Mouse (Mus musculus) layer of hippocampus, postnatal 10 days (tissue): Measurements from ENCODE around the gene Gjb4. TPM values are rescaled to one million over a fixed set of nuclear protein-coding genes. Genes with fewer than 3 reads are reported as not detected.

ENCODE experiments used
- DNase-seq, 2 experiments: peaks; one replicate each; pipeline ENCODE4 v3.0.0; 2021; ENCODE audit warnings: low spot score in 2 of 2
- total RNA-seq, 2 experiments: library from RNA; stranded (reverse); gene quantifications; 2 replicates each; pipeline ENCODE4 v1.2.3; 2021

Gene Gjb4
- total RNA-seq, 2 experiments from 2014 or later = not detected

DNA sequence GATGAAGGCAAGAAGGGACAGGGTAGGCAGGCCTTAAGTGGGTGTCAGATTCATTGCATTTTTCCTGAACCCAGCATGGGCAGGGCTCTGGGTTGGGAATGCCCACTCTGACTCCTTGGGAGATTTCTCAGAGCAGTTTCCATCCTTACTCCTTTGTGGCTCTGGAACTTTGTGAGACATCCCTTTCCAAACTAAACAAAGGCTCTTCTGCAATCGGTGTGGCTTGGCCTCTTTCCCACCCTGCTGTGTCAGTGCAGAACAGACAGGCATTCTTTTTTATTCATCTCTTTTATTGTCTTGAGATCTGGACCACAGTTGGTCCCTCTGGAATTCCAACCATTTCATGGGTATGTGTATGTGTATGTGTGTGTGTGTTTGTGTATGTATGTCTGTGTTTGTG lies 1.3 kb downstream of the Gjb4 start:
- no peak for DNase-seq

GRCm38 (mm10) chr4:127349560-127350300 lies 4.2 kb downstream of the Gjb4 start:
- no peak for DNase-seq

DNA sequence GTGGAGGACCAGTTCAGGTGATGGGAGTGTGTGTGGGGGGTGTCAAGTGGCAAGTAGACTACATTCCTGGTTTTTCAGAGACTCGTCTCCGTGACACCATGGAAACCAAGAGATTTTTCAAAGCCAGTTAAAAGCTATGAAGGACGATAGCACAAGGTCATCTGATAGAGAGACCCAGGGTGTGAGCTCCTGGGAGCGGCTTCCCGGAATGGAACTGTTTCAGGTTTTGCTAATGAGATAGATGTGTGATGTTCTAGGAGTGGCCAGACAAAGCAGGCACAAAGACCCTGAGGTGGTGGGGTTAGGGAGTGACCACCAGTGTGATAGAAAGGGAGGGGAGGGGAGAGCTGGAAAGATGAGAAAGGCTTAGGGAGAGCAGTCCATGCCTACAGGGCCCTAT lies 8.9 kb downstream of the Gjb4 start:
- no peak for DNase-seq

- DNase-seq = no peak
Observed at GRCm38 (mm10) chr4:127341372-127341771, 12.5 kb downstream of the Gjb4 start.

DNA sequence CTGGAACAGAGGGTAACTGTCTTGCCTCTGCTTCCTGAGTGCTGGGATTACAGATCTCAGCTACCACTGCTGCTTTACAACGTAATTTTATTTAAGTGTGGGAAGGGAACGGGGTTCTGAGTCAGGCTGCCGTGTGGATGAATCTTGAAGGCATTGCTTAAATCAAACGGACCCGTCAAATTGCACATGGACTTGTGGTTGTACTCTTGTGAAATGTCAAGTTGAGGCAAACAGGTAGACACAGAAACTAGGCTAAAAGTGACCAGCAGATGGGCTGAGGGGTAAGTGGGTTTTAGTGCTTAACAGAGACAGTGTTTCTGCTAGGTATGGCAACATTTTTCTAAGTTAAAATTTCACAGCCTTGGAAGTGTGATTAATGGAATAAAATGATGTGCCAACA lies 16.2 kb downstream of the Gjb4 start:
- no peak for DNase-seq

- DNase-seq = no peak
Observed at GRCm38 (mm10) chr4:127334870-127335504, 18.9 kb downstream of the Gjb4 start.

DNA sequence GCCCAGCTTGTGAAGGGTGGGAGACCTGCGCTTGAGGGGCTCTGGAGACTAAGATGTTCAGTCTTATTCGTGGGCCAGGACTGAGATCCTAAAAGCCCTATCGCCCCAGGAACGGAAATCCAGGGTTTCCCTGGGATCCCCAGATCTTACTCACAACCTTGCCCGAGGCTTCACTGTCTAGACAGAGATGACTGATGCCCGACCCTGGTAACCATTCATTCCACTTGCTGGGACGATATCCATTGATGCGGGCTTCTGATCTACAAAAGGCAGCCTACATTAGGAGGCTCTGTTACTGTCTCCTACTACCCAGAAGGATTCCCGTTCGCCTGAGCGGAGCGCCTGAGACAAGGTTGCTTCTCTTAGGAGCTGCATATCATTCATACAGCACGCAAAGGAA lies 22.7 kb downstream of the Gjb4 start:
- no peak for DNase-seq

DNA sequence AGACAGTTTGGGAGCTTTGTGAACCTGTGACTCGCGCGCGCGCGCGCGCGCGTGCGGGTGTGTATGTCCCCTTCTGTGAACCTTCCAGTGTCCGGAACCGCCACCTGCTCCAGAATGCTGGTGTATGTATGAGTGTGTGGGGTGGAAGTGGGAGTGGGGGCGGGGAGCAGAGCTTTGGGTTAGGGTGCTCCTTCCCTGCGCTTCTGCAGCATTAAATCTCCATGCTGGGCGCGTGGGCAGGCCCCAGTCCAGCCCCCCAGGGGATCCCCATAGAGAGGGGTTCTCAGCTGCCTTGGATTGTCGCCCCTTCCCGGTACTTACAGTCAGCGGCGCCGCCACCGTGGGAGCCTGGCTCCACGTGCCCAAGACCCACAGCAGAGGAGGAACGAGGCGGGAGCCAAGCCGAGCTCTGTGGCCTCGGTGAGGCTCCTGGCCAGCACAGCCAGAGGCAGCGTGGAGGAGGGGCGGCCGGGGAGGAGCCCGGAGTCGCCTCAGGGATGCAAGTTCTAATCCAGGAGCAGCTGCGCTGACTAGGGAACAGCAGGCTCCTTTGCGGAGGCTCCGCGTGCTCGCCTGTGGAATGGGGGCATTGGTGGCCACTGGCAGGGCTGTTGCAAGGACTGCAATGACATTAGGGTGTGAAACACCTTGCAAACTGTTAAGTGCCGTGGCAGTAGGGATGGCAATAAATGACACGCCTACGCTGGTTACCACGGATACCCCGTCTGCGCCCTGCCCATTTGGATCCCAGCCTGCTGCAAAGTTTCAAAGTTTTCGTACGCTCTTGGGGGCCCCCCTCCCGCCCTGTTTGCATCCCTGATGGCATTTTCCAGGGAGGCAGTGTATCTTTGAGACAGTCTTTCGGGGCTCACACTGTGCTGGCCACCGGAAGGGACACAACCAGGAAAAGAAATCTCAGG lies 23.4 kb downstream of the Gjb4 start, which contains the start of gene Gjb3:
TSS of gene Gjb3 (minus strand) at position 664 of the 920 bp plus-strand sequence.
- DNase-seq = peak in 1 of 2 experiments; percentile 41

DNA sequence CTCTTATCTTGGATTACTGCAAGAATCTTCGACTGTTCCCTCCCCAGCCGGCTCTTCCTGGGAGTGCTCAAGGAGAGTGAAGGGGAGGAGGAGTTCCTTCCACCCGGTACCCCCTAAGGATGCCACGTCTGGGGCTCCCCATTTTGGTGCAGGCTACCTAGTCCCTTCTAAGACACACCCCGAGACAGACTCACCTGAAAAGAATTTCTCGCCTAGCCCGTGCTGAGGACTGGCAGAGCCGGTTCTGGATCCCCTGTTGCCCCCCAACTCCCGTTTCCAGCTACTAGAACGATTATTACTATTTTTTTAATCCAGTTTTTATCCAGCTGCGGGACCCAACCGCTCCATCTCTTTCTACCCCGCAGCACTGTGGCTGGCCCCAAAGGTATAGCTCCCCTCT lies 24.1 kb downstream of the Gjb4 start:
- DNase-seq = no peak

DNA sequence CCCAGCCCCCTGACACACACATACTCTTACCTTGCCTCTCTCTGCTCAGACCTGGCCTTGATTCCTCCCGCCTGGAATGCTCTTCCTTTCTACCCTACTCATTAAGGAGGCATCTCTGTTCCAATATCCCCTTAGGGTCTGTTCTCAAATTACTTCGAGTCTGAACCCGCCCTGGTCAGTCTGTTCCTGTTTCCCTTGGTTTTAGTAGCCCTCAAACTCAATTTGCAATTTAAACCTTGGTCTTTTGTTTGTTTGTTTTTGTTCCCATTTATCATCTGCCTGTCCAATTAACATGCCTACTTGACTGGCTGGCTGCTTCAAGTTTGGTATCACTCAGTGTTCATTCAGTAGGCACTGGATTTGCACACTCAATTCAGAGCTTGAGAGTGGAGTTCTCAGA lies 24.8 kb downstream of the Gjb4 start:
- DNase-seq = no peak

DNA sequence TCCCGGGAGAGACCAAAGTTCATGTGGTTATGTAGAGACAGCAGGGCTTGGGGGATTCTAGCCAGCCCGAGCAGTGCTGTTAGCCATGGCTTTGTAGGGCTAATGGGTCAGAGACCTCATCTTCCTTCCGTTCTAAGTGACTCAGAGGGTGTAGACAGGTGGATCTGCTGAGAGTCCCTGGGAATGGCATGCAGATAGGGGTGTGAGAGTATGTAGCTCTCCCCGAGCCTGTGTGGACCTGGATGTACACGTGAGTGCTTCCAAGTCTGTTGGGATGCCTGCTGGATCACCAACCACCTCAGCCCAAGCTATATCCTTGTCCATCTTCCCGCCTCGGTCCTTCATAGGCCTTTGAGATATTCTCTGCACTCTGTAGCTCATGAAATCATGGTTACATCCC lies 25.5 kb downstream of the Gjb4 start:
- DNase-seq = no peak

DNA sequence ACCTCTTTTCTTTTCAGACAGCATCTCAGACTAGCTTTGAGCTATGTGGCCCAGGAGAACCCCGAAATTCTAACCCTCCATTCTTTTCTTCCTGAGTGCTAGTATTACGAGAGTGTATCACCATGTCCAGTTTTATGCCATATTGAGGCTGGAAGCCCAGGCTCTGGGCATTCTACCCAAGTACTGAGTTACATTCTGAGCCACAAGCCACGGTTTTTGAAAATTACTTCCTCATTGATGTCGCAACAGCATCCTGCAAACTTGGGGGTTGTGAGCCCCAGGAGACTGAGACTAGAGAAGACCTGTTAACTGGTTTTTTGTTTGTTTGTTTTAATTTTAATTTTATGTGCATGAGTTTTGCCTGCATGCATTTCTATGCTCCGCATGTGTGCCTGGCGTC lies 26.1 kb downstream of the Gjb4 start:
- no peak for DNase-seq

- no peak for DNase-seq
Observed at GRCm38 (mm10) chr4:127327258-127327657, 26.6 kb downstream of the Gjb4 start.

- no peak for DNase-seq
Observed at GRCm38 (mm10) chr4:127325276-127325675, 28.6 kb downstream of the Gjb4 start.

GRCm38 (mm10) chr4:127324759-127325158 lies 29.1 kb downstream of the Gjb4 start:
- peak; percentile 86 to 90 for DNase-seq

DNA sequence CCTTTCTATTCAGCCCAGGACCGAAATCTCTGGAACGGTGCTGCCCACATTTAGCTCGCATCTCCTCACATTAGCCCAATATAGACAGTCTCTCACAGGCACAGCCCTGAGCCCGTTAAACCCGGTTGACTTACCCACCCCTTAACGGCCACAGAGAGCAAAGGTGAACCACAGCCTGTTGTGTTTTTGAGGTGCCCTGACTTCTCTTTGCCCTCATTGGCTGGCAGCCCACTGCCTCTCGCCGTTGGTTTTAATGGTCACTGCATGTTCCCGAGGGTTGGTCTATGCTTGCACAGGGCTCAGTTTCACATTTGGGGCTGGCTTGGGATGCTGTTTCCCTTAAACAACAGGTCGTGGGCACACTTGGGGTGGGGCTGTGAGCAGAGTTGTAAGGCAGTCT lies 29.6 kb downstream of the Gjb4 start:
- DNase-seq = no peak

- DNase-seq = no peak
Observed at GRCm38 (mm10) chr4:127323651-127324050, 30.2 kb downstream of the Gjb4 start.

DNA sequence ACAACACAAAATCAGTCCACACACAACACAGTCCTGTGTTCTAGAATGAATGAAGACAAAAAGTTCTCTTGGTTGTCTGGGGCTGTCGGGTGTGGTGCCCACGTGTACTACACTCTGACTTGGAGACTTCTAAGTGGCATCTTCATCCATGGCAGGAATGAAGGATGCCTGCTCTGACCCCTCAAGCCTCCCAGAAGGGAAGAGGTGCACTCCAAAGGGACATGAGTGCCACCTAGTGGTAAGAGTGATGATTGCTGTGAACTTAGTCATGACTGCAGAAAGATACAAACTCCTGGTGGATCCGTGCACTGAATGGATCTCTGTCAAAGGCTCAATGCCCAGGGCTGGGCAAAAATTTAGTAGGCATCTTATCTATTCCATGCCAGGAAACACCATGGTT lies 34.3 kb downstream of the Gjb4 start:
- peak; percentile 75 to 79 for DNase-seq

DNA sequence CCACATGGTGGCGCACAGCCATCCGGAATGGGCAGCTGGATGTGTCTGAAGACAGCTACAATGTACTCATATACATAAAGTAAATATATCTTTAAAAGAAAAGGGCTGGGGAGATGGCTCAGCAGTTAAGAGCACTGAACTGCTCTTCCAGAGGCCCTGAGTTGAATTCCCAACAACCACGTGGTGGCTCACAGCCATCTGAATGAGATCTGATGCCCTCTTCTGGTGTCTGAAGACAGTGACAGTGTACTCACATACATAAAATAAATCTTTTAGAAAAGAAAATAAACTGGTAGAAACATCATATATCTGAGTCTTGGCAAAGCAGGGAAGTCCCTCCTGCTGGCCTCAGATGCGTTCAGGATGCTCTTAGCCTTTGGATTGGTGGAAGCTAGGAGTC lies 36.7 kb downstream of the Gjb4 start:
- DNase-seq = no peak

DNA sequence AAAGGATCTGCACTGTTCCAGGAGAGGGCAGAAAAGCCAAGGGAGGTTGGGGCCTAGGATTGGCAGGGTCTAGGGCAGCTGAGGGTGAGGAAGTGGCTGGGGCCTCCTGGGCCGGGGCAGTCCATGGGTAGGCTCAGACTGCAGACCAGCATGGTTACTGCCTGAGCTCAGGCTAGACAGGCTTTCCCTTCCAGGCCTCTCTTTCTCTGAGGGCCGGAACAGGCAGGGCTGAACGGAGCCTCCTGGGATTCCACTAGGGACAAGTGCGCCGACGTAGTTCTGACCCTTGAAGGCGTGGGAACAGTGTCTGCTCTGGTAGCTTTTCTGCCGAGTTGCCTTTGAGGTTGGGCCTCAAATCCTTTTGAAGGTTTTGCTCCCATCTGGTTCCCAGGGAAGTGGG lies 38.1 kb downstream of the Gjb4 start:
- DNase-seq = no peak

- no peak for DNase-seq
Observed at GRCm38 (mm10) chr4:127314585-127314984, 39.3 kb downstream of the Gjb4 start.

DNA sequence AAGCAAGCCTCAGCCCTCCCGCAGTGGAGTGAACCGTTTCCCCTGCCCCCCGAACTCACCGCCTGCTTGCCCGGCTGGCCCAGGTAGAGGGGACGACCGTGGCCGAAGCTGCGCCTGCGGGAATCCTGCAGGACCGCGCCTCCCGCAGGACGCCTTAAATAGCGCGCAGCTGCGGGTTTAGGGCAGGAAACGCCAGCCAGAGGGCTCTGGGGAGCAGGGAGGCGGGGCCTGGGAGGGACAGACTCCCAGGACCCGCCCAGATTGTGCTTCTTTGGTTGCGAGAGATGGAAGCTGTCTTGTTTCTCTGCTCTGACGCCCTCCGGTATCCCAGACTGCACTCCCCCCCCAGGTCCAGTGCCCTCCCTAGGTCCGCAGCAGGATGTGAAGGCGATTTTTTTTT lies 40.0 kb downstream of the Gjb4 start, which contains the start of gene Gja4:
TSS of gene Gja4 (minus strand) at position 179 of the 400 bp plus-strand sequence.
- DNase-seq = peak; percentile 59 to 72
